Mouse (Mus musculus) neural tube, embryonic 14.5 days (tissue): ENCODE data around the gene Zfp597. TPM values are rescaled to one million over a fixed set of nuclear protein-coding genes. Genes with fewer than 3 reads are reported as not detected.

Experiments
- ATAC-seq: fragments of 200-750 bp; cut with Nextera tagmentation; 2 replicates; pipeline ENCODE4 v1.8.0; 2017; ENCODE audit warnings: low read depth, mild to moderate bottlenecking, moderate TSS enrichment, moderate library complexity
- H3K27ac ChIP-seq: fragments of 300-500 bp; sonication (generic); 2 replicates; pipeline ENCODE4 v1.5.1; 2014; ENCODE audit warnings: low read depth, mild to moderate bottlenecking, control low read depth, low read length, moderate library complexity, mixed read lengths
- H3K27me3 ChIP-seq: fragments of 300-500 bp; sonication (generic); 2 replicates; pipeline ENCODE4 v1.6.1; 2014; ENCODE audit warnings: low read length; ENCODE audit not compliant: control insufficient read depth, insufficient read depth
- H3K36me3 ChIP-seq: fragments of 300-500 bp; sonication (generic); 2 replicates; pipeline ENCODE4 v1.6.1; 2014; ENCODE audit warnings: low read length, mixed read lengths; ENCODE audit not compliant: control insufficient read depth, insufficient read depth
- H3K4me1 ChIP-seq: fragments of 300-500 bp; sonication (generic); 2 replicates; pipeline ENCODE4 v1.6.1; 2014; ENCODE audit warnings: low read length; ENCODE audit not compliant: control insufficient read depth, insufficient read depth
- H3K4me2 ChIP-seq: fragments of 300-500 bp; sonication (generic); 2 replicates; pipeline ENCODE4 v1.6.1; 2014; ENCODE audit warnings: mild to moderate bottlenecking, low read depth, low read length, control low read depth
- H3K4me3 ChIP-seq: fragments of 300-500 bp; sonication (generic); 2 replicates; pipeline ENCODE4 v1.5.1; 2014; ENCODE audit warnings: low read depth, low read length, control low read depth, mixed read lengths
- H3K9ac ChIP-seq: fragments of 300-500 bp; sonication (generic); replicated peaks from 2 replicates; pipeline ENCODE4 v1.6.1; 2014; ENCODE audit warnings: low read depth, mild to moderate bottlenecking, control low read depth, low read length, mixed read lengths
- H3K9me3 ChIP-seq: fragments of 300-500 bp; sonication (generic); 2 replicates; pipeline ENCODE4 v1.6.1; 2016; ENCODE audit warnings: low read length; ENCODE audit not compliant: control insufficient read depth
- WGBS: fragments of 180-500 bp; shearing (Covaris S2); extraction: QIAGEN DNeasy Blood & Tissue Kit; methylation state at CpG from one replicate; pipeline ENCODE4 v1.1.7; 2014; 5-methylcytosine and 5-hydroxymethylcytosine counted together
- polyA plus RNA-seq: library from polyadenylated mRNA; unstranded; fragments of >200 nt; fragmentation: Nextera tagmentation; extraction: Ambion mirVana; gene quantifications from 2 replicates; pipeline ENCODE4 v1.2.1, GENCODE M21; 2014

Zfp597 gene
- polyA plus RNA-seq, 1 experiment from 2014 or later, result 21.6 TPM

DNA sequence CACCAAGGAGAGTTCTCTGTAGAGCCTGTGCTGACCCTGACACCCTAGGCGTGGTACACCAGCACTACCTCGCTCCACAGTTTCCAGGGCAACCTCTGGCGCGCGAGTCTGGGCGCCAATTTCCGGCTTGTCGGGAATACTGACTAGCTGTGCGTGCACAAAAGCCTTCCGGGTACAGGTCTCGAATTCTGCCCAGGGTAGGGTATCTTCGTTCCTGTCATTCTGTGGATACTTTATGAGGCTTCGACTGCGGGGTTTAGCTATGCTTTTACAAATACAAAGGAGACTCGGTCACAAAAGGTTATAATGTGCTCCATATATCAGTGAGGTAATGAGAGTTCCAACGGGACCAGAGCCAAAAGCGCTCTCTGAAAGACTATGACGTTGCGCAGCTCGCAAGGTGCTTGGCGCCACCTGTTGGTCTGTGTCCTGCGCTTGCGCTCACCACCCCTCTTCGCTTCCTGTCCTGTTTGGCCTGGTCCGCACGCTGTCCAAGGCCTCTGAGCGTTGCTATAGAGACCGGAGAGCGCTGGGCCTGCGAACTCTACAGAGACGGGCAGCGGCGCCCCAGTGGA, 24.3 kb upstream of the Zfp597 start, which contains the start of the genes 1700037C18Rik and Cluap1:
Gene 1700037C18Rik (minus strand): TSS at position 153 of the 575 bp plus-strand sequence.
Gene Cluap1 (plus strand): TSS at position 265 of the 575 bp plus-strand sequence.
- peak within 1 kb of the TSS; percentile 57 for H3K4me3 ChIP-seq
- peak; percentile 96 for ATAC-seq
- H3K27ac ChIP-seq, result peak within 1 kb of the TSS; percentile 61
- WGBS, result under 1% methylated on average over 33 of the region's 33 CpGs
- peaks cover 25% of the 10 kb centered on the region; the same call in 1 of the 2 replicates for H3K36me3 ChIP-seq
- no peaks in the 10 kb centered on the region for H3K9me3 ChIP-seq
- peaks cover 6% of the 10 kb centered on the region; the same call in 1 of the 2 replicates for H3K4me1 ChIP-seq
- peak within 1 kb of the TSS; percentile 79 for H3K4me2 ChIP-seq
- no peaks in the 10 kb centered on the region for H3K27me3 ChIP-seq
- H3K9ac ChIP-seq, result peak within 1 kb of the TSS; percentile 70

DNA sequence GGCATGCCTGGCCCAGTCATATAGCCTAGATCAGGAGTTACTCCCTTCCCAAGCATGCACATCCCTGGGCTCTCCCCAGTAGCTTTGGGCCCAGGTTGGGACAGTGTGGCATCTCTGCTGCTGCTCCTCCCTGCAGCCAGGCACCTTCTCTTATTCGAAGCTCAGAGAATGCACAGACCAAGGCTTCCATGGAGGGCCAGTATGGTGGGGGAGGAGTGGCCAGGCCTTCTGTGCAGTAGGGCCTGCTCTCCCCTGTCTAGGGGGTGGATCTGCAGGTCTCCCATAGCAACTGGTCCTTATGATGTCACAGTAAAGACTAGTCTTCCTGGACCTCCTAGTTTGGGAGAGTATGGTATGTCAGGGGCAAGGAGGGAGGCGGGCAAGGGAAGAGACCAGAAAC, 23.1 kb upstream of the Zfp597 start:
- Histone ChIP-seq H3K27me3 (no peaks in the 10 kb centered on the region), H3K36me3 (peaks cover 20% of the 10 kb centered on the region; the same call in 1 of the 2 replicates), H3K4me2 (no peak overlapping the region), H3K27ac (no peak overlapping the region), H3K9ac (no peak overlapping the region), H3K4me3 (no peak overlapping the region), H3K9me3 (no peaks in the 10 kb centered on the region), H3K4me1 (peaks cover 6% of the 10 kb centered on the region; the same call in 1 of the 2 replicates)
- WGBS, result 87% methylated on average over 2 of the region's 2 CpGs
- no peak for ATAC-seq

DNA sequence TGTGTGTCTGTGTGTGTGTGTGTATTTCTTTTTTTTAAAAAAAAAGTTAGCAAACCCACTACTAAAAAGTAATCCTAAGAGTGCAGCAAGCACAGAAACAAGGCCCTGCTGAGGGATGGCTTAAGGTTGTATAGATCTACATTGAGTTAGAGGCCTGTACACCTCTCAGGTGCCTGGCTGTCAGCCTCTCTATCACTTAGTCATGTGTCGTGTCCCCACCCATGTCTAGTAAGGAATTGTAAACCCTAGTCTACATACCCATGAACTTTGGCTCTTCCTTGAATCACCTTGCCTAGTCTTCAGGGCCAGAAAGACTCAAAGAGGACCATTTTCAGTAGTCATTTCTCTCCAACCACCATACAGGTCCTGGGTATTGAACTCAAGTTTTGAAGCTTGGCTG, 12.2 kb upstream of the Zfp597 start:
- Histone ChIP-seq H3K9ac (no peak overlapping the region), H3K27ac (no peak overlapping the region), H3K9me3 (no peaks in the 10 kb centered on the region), H3K27me3 (no peaks in the 10 kb centered on the region), H3K36me3 (peaks cover 44% of the 10 kb centered on the region), H3K4me2 (no peak overlapping the region), H3K4me1 (no peaks in the 10 kb centered on the region), H3K4me3 (no peak overlapping the region)
- WGBS, result 96% methylated on average over 1 of the region's 1 CpGs
- ATAC-seq, result no peak

DNA sequence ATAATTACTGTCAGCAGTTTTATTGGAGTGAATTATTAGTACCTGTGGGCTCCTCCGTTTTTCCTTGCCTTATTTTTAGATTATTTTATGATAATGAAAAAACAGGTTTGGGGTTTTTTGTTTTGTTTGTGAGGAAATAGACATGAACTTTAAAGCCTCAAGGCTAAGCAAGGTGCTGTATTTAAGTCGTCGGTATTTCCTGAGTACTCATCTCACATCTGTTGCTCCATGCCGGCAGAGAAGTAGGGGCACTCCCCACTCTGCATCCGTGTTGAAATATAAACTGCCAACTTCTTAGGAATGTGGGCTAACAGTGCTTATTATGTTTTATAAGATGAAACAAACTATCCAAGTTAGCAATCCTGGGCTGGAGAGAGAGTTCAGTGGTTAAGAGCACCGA, 11.7 kb upstream of the Zfp597 start:
- 94% methylated on average over 6 of the region's 6 CpGs for WGBS
- Histone ChIP-seq H3K4me2 (no peak overlapping the region), H3K36me3 (peaks cover 39% of the 10 kb centered on the region), H3K27ac (no peak overlapping the region), H3K27me3 (no peaks in the 10 kb centered on the region), H3K9ac (no peak overlapping the region), H3K4me1 (no peaks in the 10 kb centered on the region), H3K4me3 (no peak overlapping the region), H3K9me3 (no peaks in the 10 kb centered on the region)
- ATAC-seq, result no peak

DNA sequence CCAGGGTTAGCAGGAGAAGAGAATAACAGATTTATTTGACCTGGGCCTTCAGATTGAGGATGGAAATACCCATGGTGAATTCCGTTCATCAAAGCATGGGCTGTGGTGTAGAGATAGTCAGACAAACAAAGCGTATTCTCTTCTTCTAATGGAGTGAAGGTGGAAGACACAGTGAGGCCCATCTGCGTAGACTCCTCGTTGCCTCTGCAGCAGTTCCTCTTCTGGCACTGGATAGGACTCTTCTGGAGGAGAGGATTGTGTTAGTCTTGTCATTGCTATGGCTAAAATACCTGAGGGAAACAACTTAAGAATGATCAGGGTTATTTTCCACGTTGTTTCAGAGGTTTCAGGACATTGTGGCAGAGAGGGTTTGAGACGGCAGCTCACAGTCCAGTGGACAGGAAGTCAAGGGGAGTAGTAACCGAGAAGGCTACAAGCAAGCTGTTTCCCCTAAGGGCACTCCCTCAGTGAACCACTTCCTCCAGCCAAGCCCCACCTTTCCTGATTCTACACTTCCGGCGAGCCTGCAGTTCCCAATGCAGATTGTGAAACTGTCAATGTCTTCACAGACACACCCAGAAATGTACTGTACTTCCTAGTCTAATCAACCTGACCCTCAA, 10.9 kb upstream of the Zfp597 start:
- H3K36me3 ChIP-seq, result peaks cover 33% of the 10 kb centered on the region
- no peak overlapping the region for H3K9ac ChIP-seq
- no peak overlapping the region for H3K4me3 ChIP-seq
- no peaks in the 10 kb centered on the region for H3K27me3 ChIP-seq
- no peak overlapping the region for H3K4me2 ChIP-seq
- H3K9me3 ChIP-seq, result no peaks in the 10 kb centered on the region
- WGBS, result 85% methylated on average over 9 of the region's 9 CpGs
- no peaks in the 10 kb centered on the region for H3K4me1 ChIP-seq
- H3K27ac ChIP-seq, result no peak overlapping the region
- ATAC-seq, result no peak

DNA sequence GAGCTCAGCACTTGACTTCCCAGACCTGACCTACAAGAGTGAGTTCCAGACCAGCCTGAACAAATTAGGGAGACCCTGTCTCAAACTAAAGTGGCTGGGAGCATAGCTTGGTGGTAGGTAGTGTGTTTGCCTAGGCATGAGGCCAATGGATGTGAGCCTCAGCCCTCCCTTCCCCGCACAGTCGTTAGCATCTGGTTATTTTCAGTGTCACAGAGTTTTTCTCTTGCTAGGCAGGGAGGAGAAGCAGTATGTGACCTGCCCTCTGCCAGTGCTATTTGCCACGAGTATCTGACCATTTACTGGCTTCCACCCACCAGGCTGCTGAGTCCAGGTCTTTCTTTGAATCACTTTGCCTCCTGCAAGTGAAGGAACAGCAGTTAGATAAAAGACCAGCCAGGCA, 9.4 kb upstream of the Zfp597 start:
- no peaks in the 10 kb centered on the region for H3K4me1 ChIP-seq
- no peak for ATAC-seq
- H3K9ac ChIP-seq, result no peak overlapping the region
- H3K4me2 ChIP-seq, result no peak overlapping the region
- H3K27me3 ChIP-seq, result no peaks in the 10 kb centered on the region
- H3K36me3 ChIP-seq, result peaks cover 18% of the 10 kb centered on the region
- no peak overlapping the region for H3K4me3 ChIP-seq
- no peaks in the 10 kb centered on the region for H3K9me3 ChIP-seq
- no peak overlapping the region for H3K27ac ChIP-seq
- 75% methylated on average over 3 of the region's 3 CpGs for WGBS

DNA sequence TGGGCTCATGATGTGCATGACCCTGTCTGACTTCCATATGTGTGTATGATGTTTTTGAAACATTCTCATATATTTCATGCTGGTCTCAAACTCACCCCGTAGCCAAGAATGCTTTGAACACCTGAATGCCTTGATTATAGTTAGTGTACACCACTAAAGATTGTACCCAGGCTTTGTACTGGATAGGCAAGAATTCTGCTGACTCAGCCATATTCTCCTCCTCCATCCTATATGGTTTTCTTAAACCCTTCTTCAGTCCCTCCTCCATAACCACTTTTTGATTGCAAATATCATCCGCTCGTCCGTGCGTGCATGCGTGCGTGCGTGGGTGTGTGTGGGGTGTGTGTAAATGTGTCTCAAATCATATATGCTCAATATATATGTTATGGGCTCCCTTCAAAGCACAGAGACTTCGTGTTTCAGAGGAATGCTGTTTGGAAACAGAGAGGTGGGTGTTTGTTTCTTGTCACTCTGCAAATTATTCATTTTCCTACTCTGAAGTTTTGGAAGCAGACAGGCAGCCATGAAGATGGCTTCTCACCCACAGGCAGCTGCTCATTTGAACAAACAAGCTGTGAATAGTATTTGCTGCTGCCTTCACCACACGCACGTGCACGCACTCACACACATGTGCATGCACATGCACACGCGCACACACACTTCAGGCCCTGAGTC, 7.4 kb upstream of the Zfp597 start:
- H3K4me1 ChIP-seq, result no peaks in the 10 kb centered on the region

DNA sequence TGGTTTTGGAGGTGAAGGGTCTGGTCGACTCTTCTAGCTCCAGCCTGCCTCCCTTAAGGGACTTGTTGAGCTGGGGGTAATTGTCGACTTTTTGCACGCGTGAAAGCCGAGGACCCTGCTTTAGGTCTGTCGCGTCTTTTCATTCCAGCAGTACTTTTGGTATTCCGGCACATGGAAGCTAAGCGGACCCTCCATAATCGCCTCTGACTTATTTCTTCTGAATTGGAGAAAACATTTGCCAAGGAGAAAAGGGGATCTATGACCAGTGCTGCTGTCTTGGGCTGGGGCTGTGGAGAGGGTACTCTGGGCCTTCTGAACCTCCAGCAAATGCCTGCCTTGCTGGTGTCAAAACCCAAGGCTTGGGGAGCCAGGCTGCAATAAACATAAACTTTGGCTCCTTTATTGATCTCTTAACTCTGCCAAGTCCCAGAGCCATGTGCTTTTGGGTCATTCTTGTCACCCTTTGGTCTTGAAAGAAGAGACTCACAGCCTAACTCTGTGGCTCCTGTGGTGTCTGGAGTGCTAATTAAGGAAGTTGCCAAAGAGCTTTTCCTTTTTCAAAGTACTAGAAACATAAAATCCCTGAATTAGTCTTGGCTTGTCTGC, 807 bp upstream of the Zfp597 start:
- H3K27ac ChIP-seq, result peak overlapping the region; percentile 92; the same call in 1 of the 2 replicates
- H3K9ac ChIP-seq, result peak overlapping the region; percentile 88
- peak overlapping the region; percentile 89 for H3K4me3 ChIP-seq
- H3K4me1 ChIP-seq, result peaks cover 15% of the 10 kb centered on the region
- H3K9me3 ChIP-seq, result no peaks in the 10 kb centered on the region
- H3K27me3 ChIP-seq, result no peaks in the 10 kb centered on the region
- 4% methylated on average over 10 of the region's 10 CpGs for WGBS
- 0 out of 2 replicates have a peak, but pooled peaks cover 2% of the 10 kb centered on the region for H3K36me3 ChIP-seq
- no peak for ATAC-seq
- peak overlapping the region; percentile 58 for H3K4me2 ChIP-seq

More for the DNA sequence above, 7.4 kb upstream of the Zfp597 start:
- H3K9ac ChIP-seq, result no peak overlapping the region
- H3K4me2 ChIP-seq, result no peak overlapping the region
- no peak overlapping the region for H3K27ac ChIP-seq
- no peak overlapping the region for H3K4me3 ChIP-seq
- no peaks in the 10 kb centered on the region for H3K27me3 ChIP-seq
- WGBS, result 95% methylated on average over 14 of the region's 14 CpGs
- no peaks in the 10 kb centered on the region for H3K9me3 ChIP-seq
- no peak for ATAC-seq
- H3K36me3 ChIP-seq, result peaks cover 3% of the 10 kb centered on the region; the same call in 1 of the 2 replicates
